Mouse (Mus musculus): ENCODE measurements around the gene Gm9970.

The Gm9970 gene

GRCm38 (mm10) chr5:31195671-31196070, 45.4 kb downstream of the Gm9970 start:
- no peak for DNase-seq (ENCODE audit: low spot score in 2 of 2)

DNA sequence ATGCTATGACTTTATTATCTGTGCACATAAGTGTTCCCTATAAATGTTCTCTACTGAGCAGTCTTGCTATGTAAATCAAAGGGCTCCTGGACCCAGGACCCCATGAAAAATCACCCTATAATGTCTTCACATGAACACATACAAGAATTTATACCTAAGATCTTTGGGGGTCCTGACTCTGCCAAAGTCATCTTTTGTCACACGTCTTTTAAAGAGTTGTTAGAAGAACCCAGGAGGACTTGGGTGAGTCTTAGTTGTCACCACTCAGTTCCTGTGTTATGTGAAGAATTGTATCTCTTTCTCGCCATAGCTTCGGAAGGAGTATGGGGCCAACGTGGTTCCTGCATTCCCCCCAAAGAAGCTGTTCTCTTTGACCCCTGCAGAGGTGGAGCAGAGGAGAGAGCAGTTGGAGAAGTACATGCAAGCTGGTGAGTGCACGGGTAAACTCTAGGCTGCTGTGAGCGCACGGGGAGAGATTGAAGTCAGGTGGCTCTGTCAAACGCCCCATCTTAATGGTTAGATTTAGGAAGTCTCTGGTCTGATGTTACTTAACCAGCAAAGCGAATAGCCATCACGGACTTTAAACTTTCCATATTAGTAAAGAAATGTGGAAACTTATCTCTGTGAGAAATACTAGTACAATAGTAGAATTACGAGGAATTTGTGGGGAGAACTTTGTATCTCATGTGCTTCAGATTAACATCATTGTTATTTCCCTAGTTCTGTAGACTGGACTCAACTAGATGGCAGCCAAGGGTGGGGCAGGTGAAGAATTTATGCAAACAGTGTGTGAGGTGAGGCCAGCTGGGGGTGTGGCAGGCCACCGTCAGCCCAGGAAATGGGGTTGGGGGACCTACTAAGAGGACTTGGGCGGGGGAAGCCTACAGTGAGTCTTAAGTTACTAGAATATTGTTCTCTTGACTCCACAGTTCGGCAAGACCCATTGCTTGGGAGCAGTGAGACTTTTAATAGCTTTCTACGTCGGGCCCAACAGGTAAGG, 46.2 kb downstream of the Gm9970 start:
- no peak for DNase-seq (ENCODE audit: low spot score in 2 of 2)

GRCm38 (mm10) chr5:31193631-31194281, 47.3 kb downstream of the Gm9970 start:
- DNase-seq (ENCODE audit: low spot score in 2 of 2): no peak

DNA sequence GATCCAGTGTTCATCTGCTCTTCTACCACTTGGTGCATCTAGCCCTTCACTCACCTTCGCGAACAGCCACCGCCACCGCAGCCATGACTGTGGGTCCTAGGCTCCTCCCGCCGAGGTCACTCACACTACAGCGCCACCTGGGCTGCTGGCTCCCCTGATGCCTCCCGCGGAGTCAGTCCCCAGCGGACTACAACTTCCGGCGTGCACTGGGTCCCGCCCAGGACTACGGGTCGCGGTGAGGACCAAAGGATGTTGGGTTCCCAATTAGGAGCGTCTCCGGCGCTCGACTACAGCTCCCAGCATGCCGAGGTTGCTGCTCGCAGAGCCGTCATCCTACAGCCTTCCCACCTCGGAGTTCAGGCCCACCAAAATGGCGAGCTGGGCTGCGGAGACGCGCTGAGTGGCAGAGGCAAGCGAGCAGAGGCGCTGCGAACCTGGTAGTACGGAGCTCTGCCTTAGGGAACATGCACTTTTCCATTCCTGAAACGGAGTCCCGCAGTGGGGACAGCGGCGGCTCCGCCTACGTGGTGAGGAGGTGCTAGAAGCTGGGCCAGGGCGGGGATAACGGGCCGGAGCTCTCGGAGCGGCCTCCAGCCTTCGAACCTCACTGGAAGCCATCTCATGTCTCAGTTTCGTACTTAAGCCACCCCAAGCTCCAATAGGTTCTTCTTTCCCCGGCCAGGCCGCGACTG, 47.9 kb downstream of the Gm9970 start, which contains the start of the genes Snx17 and Eif2b4:
Gene Snx17 (plus strand): TSS at position 289 of the 692 bp plus-strand sequence.
Gene Eif2b4 (minus strand): TSS at position 492 of the 692 bp plus-strand sequence.
- DNase-seq (ENCODE audit: low spot score in 2 of 2): peak; percentile 99

- no peak for DNase-seq (ENCODE audit: low spot score in 2 of 2)
Measured at GRCm38 (mm10) chr5:31192045-31192938, 48.7 kb downstream of the Gm9970 start.
